Mouse (Mus musculus): Measurements from ENCODE around the gene Eif4g2. TPM values are rescaled to one million over a fixed set of nuclear protein-coding genes. Genes with fewer than 3 reads are reported as not detected.
A peak's percentile ranks its signal among the peaks of the same experiment; 100 is the strongest.

Gene Eif4g2
- polyA plus RNA-seq, 1 experiment, result 383 TPM

- DNase-seq (ENCODE audit: low spot score), result no peak
These were observed 13.2 kb downstream of the Eif4g2 start for GRCm38 (mm10) chr7:111069439-111070166.

- DNase-seq (ENCODE audit: low spot score), result no peak
These were observed 14.6 kb downstream of the Eif4g2 start for GRCm38 (mm10) chr7:111068181-111068580.

DNA sequence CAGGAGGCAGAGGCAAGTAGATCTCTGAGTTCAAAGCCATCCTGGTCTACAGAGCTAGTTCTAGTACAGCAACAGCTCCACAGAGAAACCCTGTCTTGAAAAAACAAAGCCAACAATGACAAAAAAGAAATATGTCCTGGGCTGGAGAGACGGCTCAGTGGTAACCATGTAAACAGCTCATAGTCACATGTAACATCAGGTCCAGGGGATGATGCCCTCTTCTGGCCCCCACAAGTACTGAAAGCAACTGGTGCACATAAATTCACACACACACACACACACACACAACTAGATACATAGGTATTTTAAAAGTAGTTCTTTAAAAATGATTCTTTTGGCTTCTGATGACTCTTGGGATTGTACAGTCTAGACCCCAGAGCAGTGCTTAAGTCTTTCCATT lies 19.9 kb downstream of the Eif4g2 start:
- no peak for DNase-seq (ENCODE audit: low spot score)

GRCm38 (mm10) chr7:111059527-111059926 lies 23.3 kb downstream of the Eif4g2 start:
- DNase-seq (ENCODE audit: low spot score), result no peak

- DNase-seq (ENCODE audit: low spot score), result no peak
These were observed 26.7 kb downstream of the Eif4g2 start for GRCm38 (mm10) chr7:111055984-111056657.

DNA sequence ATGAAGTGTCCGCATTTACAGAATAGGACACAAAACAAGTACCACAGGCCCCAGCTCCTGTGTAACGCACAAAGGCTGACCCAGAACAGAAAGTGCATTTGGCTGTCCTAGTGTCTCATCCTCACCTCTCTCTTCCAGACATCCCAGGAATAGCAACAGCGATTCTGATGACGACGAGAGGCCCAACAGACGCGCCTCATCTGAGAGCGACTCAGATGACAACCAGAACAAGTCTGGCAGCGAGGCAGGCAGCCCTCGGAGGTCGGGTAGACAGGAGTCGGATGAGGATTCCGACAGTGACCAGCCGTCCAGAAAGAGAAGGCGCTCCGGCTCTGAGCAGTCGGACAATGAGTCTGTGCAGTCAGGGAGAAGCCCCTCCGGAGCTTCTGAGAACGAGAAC lies 27.6 kb downstream of the Eif4g2 start:
- DNase-seq (ENCODE audit: low spot score), result no peak

DNA sequence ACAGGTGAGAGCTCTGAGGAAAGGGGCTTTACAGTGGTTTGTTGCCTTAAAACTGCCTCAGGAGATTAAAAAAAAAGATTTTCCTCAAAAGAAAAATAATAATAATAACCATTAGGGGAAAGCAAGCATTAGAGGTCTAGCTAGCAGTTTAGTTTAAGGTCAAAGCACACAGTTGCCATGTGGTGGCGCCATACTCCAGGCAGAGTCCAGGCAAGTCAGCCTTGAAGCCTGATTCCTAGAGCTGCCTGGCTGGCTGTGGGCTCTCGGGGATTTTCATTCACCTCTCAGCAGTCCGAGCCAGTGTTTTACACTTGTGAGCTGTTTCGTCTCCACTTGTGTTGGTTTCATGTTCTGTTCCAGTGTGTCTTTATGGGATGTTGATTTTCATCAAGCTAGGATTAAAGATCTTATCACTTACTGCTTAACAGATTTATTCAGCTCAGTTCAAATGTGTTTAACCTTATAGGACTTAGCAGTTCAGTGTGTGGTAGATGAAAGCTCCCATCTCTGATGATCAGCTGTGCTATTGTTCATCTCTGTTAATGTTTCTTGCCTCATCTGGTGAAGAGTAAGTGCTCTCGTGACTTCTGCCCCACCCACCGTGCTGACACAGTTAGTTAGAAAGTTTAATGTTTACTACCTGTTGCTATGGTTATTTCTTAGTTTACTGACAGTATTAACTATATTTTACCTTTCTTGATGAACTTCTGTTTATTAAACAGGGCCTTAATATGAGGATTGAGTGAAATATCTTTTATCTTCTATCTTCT lies 33.0 kb downstream of the Eif4g2 start:
- DNase-seq (ENCODE audit: low spot score), result peak; percentile 37

- DNase-seq (ENCODE audit: low spot score), result no peak
These were observed 33.9 kb downstream of the Eif4g2 start for GRCm38 (mm10) chr7:111048920-111049319.

- DNase-seq (ENCODE audit: low spot score), result no peak
These were observed 53.7 kb downstream of the Eif4g2 start for GRCm38 (mm10) chr7:111029046-111029553.

- DNase-seq (ENCODE audit: low spot score), result peak; percentile 93
These were observed 54.4 kb downstream of the Eif4g2 start, which contains the start of gene Ctr9 for GRCm38 (mm10) chr7:111028281-111029045. Gene Ctr9 (plus strand): TSS chr7:111028951.

DNA sequence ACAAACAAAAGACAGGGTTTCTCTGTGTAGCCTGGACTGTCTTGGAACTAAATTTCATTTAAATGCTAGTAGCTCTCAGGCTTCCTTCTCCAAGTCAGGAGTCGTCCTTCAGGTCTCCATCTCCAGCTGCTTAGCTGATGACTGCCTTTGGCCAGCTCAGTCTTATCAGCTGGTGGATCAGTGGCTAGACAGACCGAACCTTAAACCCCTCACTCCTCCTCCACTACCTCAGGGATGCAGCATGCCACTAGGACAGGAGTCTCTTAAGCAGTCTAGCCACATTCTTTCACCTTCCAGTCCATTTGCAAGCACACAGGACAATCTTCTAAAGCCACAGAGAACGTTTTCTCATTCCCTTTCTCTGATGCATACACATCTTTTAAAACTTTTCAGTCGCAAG lies 57.9 kb downstream of the Eif4g2 start:
- DNase-seq (ENCODE audit: low spot score), result no peak

DNA sequence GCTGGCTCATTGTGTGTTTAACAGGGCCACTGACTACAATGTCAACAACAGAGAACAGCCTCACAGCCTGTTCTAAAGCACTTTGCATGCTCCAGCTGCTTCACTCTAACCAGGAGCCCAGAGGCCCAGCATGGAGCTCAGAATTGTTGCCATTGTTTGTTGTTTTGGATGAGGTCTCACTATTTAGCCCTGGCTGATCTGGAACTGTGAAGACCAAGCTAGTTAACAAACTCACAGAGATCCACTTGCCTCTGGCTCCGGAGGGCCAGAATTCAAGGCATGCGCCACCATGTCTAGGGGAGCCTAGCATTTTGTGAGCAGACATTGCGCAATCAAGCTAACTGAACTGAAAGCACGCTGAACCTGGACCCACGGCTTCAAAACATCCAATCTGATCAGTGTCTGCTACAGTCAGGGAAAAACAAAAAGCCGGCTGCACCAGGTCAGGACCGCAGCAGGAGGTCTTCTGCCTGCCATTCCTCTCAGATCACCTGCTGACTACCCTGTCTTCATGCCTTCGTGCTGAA lies 58.7 kb downstream of the Eif4g2 start:
- DNase-seq (ENCODE audit: low spot score), result no peak

GRCm38 (mm10) chr7:111020814-111021213 lies 62.0 kb downstream of the Eif4g2 start:
- DNase-seq (ENCODE audit: low spot score), result no peak

Other genes starting within 250 kb of the Eif4g2 start
- gene Rnf141, start 238.6 kb downstream of the Eif4g2 start, polyA plus RNA-seq (2012; rRNA removed), result 32.1 and 34.0 TPM in 2 replicates
- 23.2 and 32.3 TPM in 2 replicates for gene Lyve1, start 219.8 kb downstream of the Eif4g2 start, polyA plus RNA-seq (2012; rRNA removed)
- 109 and 197 TPM in 2 replicates for gene Mrvi1, start 100.6 kb downstream of the Eif4g2 start, polyA plus RNA-seq (2012; rRNA removed)
- gene Ctr9, start 54.1 kb downstream of the Eif4g2 start, polyA plus RNA-seq (2012; rRNA removed), result 31.3 and 33.1 TPM in 2 replicates